ENCODE assay signal across 12 mouse cellular contexts in the genomic region with DNA sequence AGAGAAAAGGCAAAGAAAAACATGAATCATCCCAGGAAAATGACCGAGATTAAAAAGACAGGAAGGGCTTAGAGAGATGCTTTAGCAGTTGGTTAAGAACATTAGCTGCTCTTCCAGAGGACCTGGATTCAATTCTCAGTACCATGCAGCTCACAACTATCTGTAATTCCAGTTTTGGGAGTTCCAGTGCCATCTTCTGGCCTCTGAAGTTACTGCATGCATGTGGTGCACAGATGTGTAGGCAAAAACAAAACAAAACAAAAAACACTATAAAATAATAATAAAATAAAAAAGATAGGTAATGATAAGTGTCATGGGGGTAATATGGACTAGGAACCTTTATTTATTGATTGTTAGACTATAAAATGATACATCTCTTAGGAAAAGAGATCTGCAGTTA. TPM values are rescaled to one million over a fixed set of nuclear protein-coding genes. Genes with fewer than 3 reads are reported as not detected.
DNase-seq lines count a peak whose midpoint lies in the region; ATAC-seq and TF ChIP-seq lines count a peak whose summit lies in the region.
"Had no signal": no experiment of that assay in that cellular context is flagged by ENCODE, and none has a peak within 500 bp of the region (broad histone marks: within the 10 kb centered on the region; RNA-seq: fewer than 3 reads in every experiment).

No protein-coding gene starts in this region.

- DNase-seq in gastrocnemius, adult 2 months: no peak
- no peak for DNase-seq in gastrocnemius, adult 18-20 months (ENCODE audit: low spot score)
- peak; percentile 87 for DNase-seq in midbrain, embryonic 11.5 days (ENCODE audit: low spot score, missing footprints)
- peak; percentile 67 for DNase-seq in splenic B cell, adult 2 months (ENCODE audit: low read depth, low spot score)
- no peak for DNase-seq in spleen, adult 12 weeks (ENCODE audit: low spot score)
- no peak for DNase-seq in left cerebral cortex, postnatal 14 days (ENCODE audit: low spot score in 2 of 2)
- DNase-seq: layer of hippocampus, postnatal 36 days had no signal

- no peak overlapping the region for H3K4me3 ChIP-seq in gastrocnemius, adult 2 months
- no peak overlapping the region for H3K4me3 ChIP-seq in midbrain, embryonic 11.5 days (ENCODE audit: low read depth, low read length)
- no peak overlapping the region for H3K4me3 ChIP-seq in midbrain, embryonic 16.5 days (ENCODE audit: low read depth, low read length)
- H3K4me3 ChIP-seq: embryonic facial prominence, embryonic 12.5 days; heart, embryonic 15.5 days; myocyte had no signal

- intact Hi-C loops in gastrocnemius, adult 2 months (cut with DNase I): no loop called here
- intact Hi-C loops in left cerebral cortex, postnatal 14 days (cut with DNase I): no loop called here

- H3K4me2 ChIP-seq in midbrain, embryonic 11.5 days: no peak overlapping the region
- H3K4me2 ChIP-seq in midbrain, embryonic 16.5 days (ENCODE audit: low read length): no peak overlapping the region
- H3K4me2 ChIP-seq: embryonic facial prominence, embryonic 12.5 days; heart, embryonic 15.5 days had no signal

- H3K4me1 ChIP-seq in midbrain, embryonic 11.5 days (ENCODE audit: control insufficient read depth, insufficient read depth, low read length): no peaks in the 10 kb centered on the region
- no peaks in the 10 kb centered on the region for H3K4me1 ChIP-seq in midbrain, embryonic 16.5 days (ENCODE audit: control insufficient read depth, insufficient read depth, low read length)
- H3K4me1 ChIP-seq: embryonic facial prominence, embryonic 12.5 days had no signal

- H3K9me3 ChIP-seq in midbrain, embryonic 11.5 days (ENCODE audit: control insufficient read depth, low read length): no peaks in the 10 kb centered on the region
- H3K9me3 ChIP-seq in midbrain, embryonic 16.5 days (replicated peaks; ENCODE audit: control insufficient read depth, low read length, poor library complexity, severe bottlenecking): no peaks in the 10 kb centered on the region
- H3K9me3 ChIP-seq: embryonic facial prominence, embryonic 12.5 days; heart, embryonic 15.5 days had no signal

- no peaks in the 10 kb centered on the region for H3K27me3 ChIP-seq in midbrain, embryonic 11.5 days (ENCODE audit: control insufficient read depth, insufficient read depth, low read length)
- H3K27me3 ChIP-seq in midbrain, embryonic 16.5 days (ENCODE audit: control insufficient read depth, insufficient read depth, low read depth, low read length): no peaks in the 10 kb centered on the region
- H3K27me3 ChIP-seq in splenic B cell, adult 2 months (ENCODE audit: control insufficient read depth, insufficient read depth, low read length, poor library complexity, severe bottlenecking): peaks cover 2% of the 10 kb centered on the region; the same call in 1 of the 2 replicates
- H3K27me3 ChIP-seq: embryonic facial prominence, embryonic 12.5 days; heart, embryonic 15.5 days had no signal

- peak; percentile 54 for TF ChIP-seq CTCF in gastrocnemius, adult 2 months (IDR thresholded peaks at IDR 0.05)

- no peak overlapping the region for H3K27ac ChIP-seq in gastrocnemius, adult 2 months
- H3K27ac ChIP-seq in midbrain, embryonic 11.5 days (ENCODE audit: low read depth, low read length): no peak overlapping the region
- H3K27ac ChIP-seq in midbrain, embryonic 16.5 days (ENCODE audit: low read length): no peak overlapping the region
- H3K27ac ChIP-seq: embryonic facial prominence, embryonic 12.5 days; heart, embryonic 15.5 days had no signal

- H3K9ac ChIP-seq in midbrain, embryonic 11.5 days (ENCODE audit: low read length): no peak overlapping the region
- H3K9ac ChIP-seq in midbrain, embryonic 16.5 days (ENCODE audit: low read depth, low read length): no peak overlapping the region
- H3K9ac ChIP-seq: embryonic facial prominence, embryonic 12.5 days; heart, embryonic 15.5 days had no signal

- H3K36me3 ChIP-seq in midbrain, embryonic 11.5 days (ENCODE audit: control insufficient read depth, insufficient read depth, low read length): no peaks in the 10 kb centered on the region
- no peaks in the 10 kb centered on the region for H3K36me3 ChIP-seq in midbrain, embryonic 16.5 days (ENCODE audit: control insufficient read depth, insufficient read depth, low read length)
- no peaks in the 10 kb centered on the region for H3K36me3 ChIP-seq in splenic B cell, adult 2 months (ENCODE audit: control insufficient read depth, insufficient read depth, low read length, poor library complexity, severe bottlenecking)
- H3K36me3 ChIP-seq: embryonic facial prominence, embryonic 12.5 days; heart, embryonic 15.5 days had no signal

- WGBS in midbrain, embryonic 11.5 days: 71% methylated on average over 1 of the region's 1 CpGs
- 83% methylated on average over 1 of the region's 1 CpGs for WGBS in midbrain, embryonic 16.5 days

- no peak for ATAC-seq in midbrain, embryonic 11.5 days (ENCODE audit: low FRiP score)
- ATAC-seq in midbrain, embryonic 16.5 days: no peak
- ATAC-seq in erythroid progenitor cell, adult 5-6 weeks (replicated peaks; ENCODE audit: low FRiP score, poor library complexity, severe bottlenecking): peak; percentile 57; the same call in 1 of the 2 replicates

RNA-seq across cellular contexts. Expression of a gene that starts 24.7 kb away (rescaled TPM):
- 1 to 10 TPM; 3.7 to 4.9 TPM for total RNA-seq in gastrocnemius, adult 2 months (2021)
- total RNA-seq in gastrocnemius, adult 18-20 months (2021): 1 to 10 TPM; 3.1 to 5.0 TPM
- 1.8 and 2.6 TPM in 2 replicates for polyA plus RNA-seq in midbrain, embryonic 11.5 days (2014; fragmentation: Nextera tagmentation; extraction: Ambion mirVana)
- 1.8 TPM in 2 replicates for polyA plus RNA-seq in midbrain, embryonic 16.5 days (2015; fragmentation: Nextera tagmentation; extraction: Ambion mirVana)
- 30.6 and 35.0 TPM in 2 replicates for total RNA-seq in erythroid progenitor cell, adult 5-6 weeks (2015; ENCODE audit: low replicate concordance)
- 41.1 and 48.7 TPM in 2 replicates for total RNA-seq in erythroid progenitor cell, adult 5-6 weeks (2017; ENCODE audit: low replicate concordance)
- total RNA-seq in left cerebral cortex, postnatal 14 days (2021): 1 to 10 TPM; 2.1 TPM

RNA-seq across cellular contexts. Expression of a gene that starts 25.4 kb away (rescaled TPM):
- 1 to 10 TPM; 3.3 to 4.5 TPM for total RNA-seq in gastrocnemius, adult 2 months (2021)
- 1 to 10 TPM; 4.3 to 5.1 TPM for total RNA-seq in gastrocnemius, adult 18-20 months (2021)
- polyA plus RNA-seq in midbrain, embryonic 11.5 days (2014; fragmentation: Nextera tagmentation; extraction: Ambion mirVana): 2.8 and 3.1 TPM in 2 replicates
- 1.3 and 1.4 TPM in 2 replicates for polyA plus RNA-seq in midbrain, embryonic 16.5 days (2015; fragmentation: Nextera tagmentation; extraction: Ambion mirVana)
- 15.9 and 20.5 TPM in 2 replicates for total RNA-seq in erythroid progenitor cell, adult 5-6 weeks (2015; ENCODE audit: low replicate concordance)
- total RNA-seq in erythroid progenitor cell, adult 5-6 weeks (2017; ENCODE audit: low replicate concordance): 19.8 and 21.4 TPM in 2 replicates
- 1 to 10 TPM; 2.0 to 2.9 TPM for total RNA-seq in left cerebral cortex, postnatal 14 days (2021)

RNA-seq across cellular contexts. Expression of a gene that starts 42.2 kb away (rescaled TPM):
- total RNA-seq in gastrocnemius, adult 2 months (2021): 1 to 10 TPM; 2.9 to 4.4 TPM
- total RNA-seq in gastrocnemius, adult 18-20 months (2021): 1 to 10 TPM; 2.1 to 3.5 TPM
- polyA plus RNA-seq in midbrain, embryonic 11.5 days (2014; fragmentation: Nextera tagmentation; extraction: Ambion mirVana): 0.33 and 0.37 TPM in 2 replicates
- 0.15 and 0.27 TPM in 2 replicates for polyA plus RNA-seq in midbrain, embryonic 16.5 days (2015; fragmentation: Nextera tagmentation; extraction: Ambion mirVana)
- 14.8 and 28.5 TPM in 2 replicates for total RNA-seq in erythroid progenitor cell, adult 5-6 weeks (2015; ENCODE audit: low replicate concordance)
- 31.6 and 33.5 TPM in 2 replicates for total RNA-seq in erythroid progenitor cell, adult 5-6 weeks (2017; ENCODE audit: low replicate concordance)
- 1 to 10 TPM in 1 of 2 experiments, under 1 TPM in 1; 0.79 to 1.3 TPM for total RNA-seq in left cerebral cortex, postnatal 14 days (2021)

Comparison
In these comparisons a context has a peak if more than half of its experiments do, and no peak if none do; other contexts are left out.
1. DNase-seq: peak in midbrain, embryonic 11.5 days (single experiment) and splenic B cell, adult 2 months (single experiment); none in gastrocnemius, adult 2 months (single experiment), gastrocnemius, adult 18-20 months (single experiment), spleen, adult 12 weeks (single experiment) and left cerebral cortex, postnatal 14 days (0 of 2).
2. RNA of a gene that starts 24.7 kb away (total RNA-seq): 30.6 to 48.7 TPM in erythroid progenitor cell, adult 5-6 weeks; 3.1 to 5.0 TPM in gastrocnemius, adult 18-20 months, 3.7 to 4.9 TPM in gastrocnemius, adult 2 months and 2.1 TPM in left cerebral cortex, postnatal 14 days; every median in the first group is over 4 times any median in the second.